Mouse (Mus musculus) forebrain, postnatal 0 days (tissue): Measurements from ENCODE around the gene Paqr7. TPM values are rescaled to one million over a fixed set of nuclear protein-coding genes. Genes with fewer than 3 reads are reported as not detected.

Experiments used
- ATAC-seq: fragments of 200-750 bp; cut with Nextera tagmentation; 2 replicates; pipeline ENCODE4 v1.8.0; 2017; ENCODE audit warnings: mild to moderate bottlenecking, moderate library complexity
- DNase-seq: peaks from one replicate; pipeline ENCODE4 v3.0.0-alpha.2; 2015
- H3K27ac ChIP-seq: fragments of 300-500 bp; sonication (generic); 2 replicates; pipeline ENCODE4 v1.5.1; 2014; ENCODE audit warnings: low read depth, mild to moderate bottlenecking, antibody characterized with exemption, low read length, moderate library complexity, mixed read lengths
- H3K27me3 ChIP-seq: fragments of 300-500 bp; sonication (generic); 2 replicates; pipeline ENCODE4 v1.6.1; 2014; ENCODE audit warnings: mild to moderate bottlenecking, low read length, mixed read lengths; ENCODE audit not compliant: insufficient read depth
- H3K36me3 ChIP-seq: fragments of 300-500 bp; sonication (generic); 2 replicates; pipeline ENCODE4 v1.6.1; 2014; ENCODE audit warnings: mild to moderate bottlenecking, moderate library complexity; ENCODE audit not compliant: insufficient read depth
- H3K4me1 ChIP-seq: fragments of 300-500 bp; sonication (generic); 2 replicates; pipeline ENCODE4 v1.6.1; 2014; ENCODE audit warnings: antibody characterized with exemption; ENCODE audit not compliant: insufficient read depth
- H3K4me2 ChIP-seq: fragments of 300-500 bp; sonication (generic); 2 replicates; pipeline ENCODE4 v1.6.1; 2014; ENCODE audit warnings: low read depth, mild to moderate bottlenecking, moderate library complexity
- H3K4me3 ChIP-seq: fragments of 300-500 bp; sonication (generic); 2 replicates; pipeline ENCODE4 v1.5.1; 2014; ENCODE audit warnings: low read depth, low read length, mixed read lengths
- H3K9ac ChIP-seq: fragments of 300-500 bp; sonication (generic); 2 replicates; pipeline ENCODE4 v1.6.1; 2014; ENCODE audit warnings: mild to moderate bottlenecking
- H3K9me3 ChIP-seq: fragments of 300-500 bp; sonication (generic); 2 replicates; pipeline ENCODE4 v1.6.1; 2016; ENCODE audit warnings: low read length
- CTCF ChIP-seq: sonication (generic); IDR thresholded peaks from 2 replicates; pipeline ENCODE4 v1.5.1; 2016; ENCODE audit warnings: antibody characterized with exemption, control low read depth, low read depth
- WGBS: fragments of 180-500 bp; shearing (Covaris S2); extraction: QIAGEN DNeasy Blood & Tissue Kit; methylation state at CpG from one replicate; pipeline ENCODE4 v1.1.7; 2014; 5-methylcytosine and 5-hydroxymethylcytosine counted together
- polyA plus RNA-seq: library from polyadenylated mRNA; unstranded; fragments of >200 nt; fragmentation: Nextera tagmentation; extraction: Ambion mirVana; gene quantifications from 2 replicates; pipeline ENCODE4 v1.2.1, GENCODE M21; 2015
- total RNA-seq: library from RNA; depleted of rRNA; stranded (reverse); fragments of >200 nt; gene quantifications from 2 replicates; pipeline ENCODE4 v1.2.3, GENCODE M21; 2014

Gene Paqr7
- total and polyA plus RNA-seq, 2 experiments from 2014 or later: 28.1 to 36.6 TPM

- Histone ChIP-seq H3K36me3 (peaks cover 30% of the 10 kb centered on the region), H3K9me3 (no peaks in the 10 kb centered on the region), H3K4me1 (peaks cover 10% of the 10 kb centered on the region), H3K9ac (peak overlapping the region; percentile 80), H3K27me3 (no peaks in the 10 kb centered on the region), H3K4me3 (peak overlapping the region; percentile 97), H3K27ac (peak overlapping the region; percentile 66; the same call in 1 of the 2 replicates), H3K4me2 (peak overlapping the region; percentile 99)
- under 1% methylated on average over 8 of the region's 8 CpGs for WGBS
- DNase-seq (no peak), ATAC-seq (peak; percentile 21)
- no peak for TF ChIP-seq CTCF
These were observed 39.3 kb downstream of the Paqr7 start for GRCm38 (mm10) chr4:134535787-134536151.

GRCm38 (mm10) chr4:134538997-134539580 lies 42.6 kb downstream of the Paqr7 start:
- Histone ChIP-seq H3K27ac (no peak overlapping the region), H3K36me3 (peaks cover 36% of the 10 kb centered on the region), H3K4me2 (no peak overlapping the region), H3K4me3 (no peak overlapping the region), H3K4me1 (peaks cover 6% of the 10 kb centered on the region), H3K9ac (no peak overlapping the region), H3K9me3 (no peaks in the 10 kb centered on the region), H3K27me3 (no peaks in the 10 kb centered on the region)
- TF ChIP-seq CTCF: no peak
- 57% methylated on average over 10 of the region's 10 CpGs for WGBS
- DNase-seq (no peak), ATAC-seq (no peak)

GRCm38 (mm10) chr4:134542726-134543125 lies 46.2 kb downstream of the Paqr7 start:
- H3K9me3 ChIP-seq: no peaks in the 10 kb centered on the region
- 93% methylated on average over 9 of the region's 9 CpGs for WGBS

GRCm38 (mm10) chr4:134543261-134543660 lies 46.8 kb downstream of the Paqr7 start:
- Histone ChIP-seq H3K9me3 (no peaks in the 10 kb centered on the region), H3K4me3 (no peak overlapping the region), H3K36me3 (peaks cover 73% of the 10 kb centered on the region), H3K4me2 (no peak overlapping the region), H3K9ac (no peak overlapping the region), H3K27me3 (no peaks in the 10 kb centered on the region), H3K27ac (no peak overlapping the region), H3K4me1 (no peaks in the 10 kb centered on the region)
- peak; percentile 86 for ATAC-seq
- peak; percentile 98 for TF ChIP-seq CTCF
- WGBS: 3% methylated on average over 5 of the region's 5 CpGs
- peak; percentile 93 for DNase-seq

More at GRCm38 (mm10) chr4:134542726-134543125, 46.2 kb downstream of the Paqr7 start:
- DNase-seq (no peak), ATAC-seq (no peak)
- H3K27ac ChIP-seq: no peak overlapping the region
- H3K4me1 ChIP-seq: no peaks in the 10 kb centered on the region
- no peak overlapping the region for H3K4me2 ChIP-seq
- H3K27me3 ChIP-seq: no peaks in the 10 kb centered on the region
- no peak for TF ChIP-seq CTCF
- H3K36me3 ChIP-seq: peaks cover 67% of the 10 kb centered on the region
- no peak overlapping the region for H3K4me3 ChIP-seq
- H3K9ac ChIP-seq: no peak overlapping the region

- Histone ChIP-seq H3K27ac (no peak overlapping the region), H3K36me3 (peaks cover 58% of the 10 kb centered on the region), H3K27me3 (no peaks in the 10 kb centered on the region), H3K4me3 (no peak overlapping the region), H3K4me1 (no peaks in the 10 kb centered on the region), H3K9me3 (no peaks in the 10 kb centered on the region), H3K4me2 (no peak overlapping the region), H3K9ac (no peak overlapping the region)
- TF ChIP-seq CTCF: no peak
- WGBS: 67% methylated on average over 9 of the region's 9 CpGs
- ATAC-seq (no peak), DNase-seq (no peak)
These were observed 50.6 kb downstream of the Paqr7 start for GRCm38 (mm10) chr4:134546814-134547705.

DNA sequence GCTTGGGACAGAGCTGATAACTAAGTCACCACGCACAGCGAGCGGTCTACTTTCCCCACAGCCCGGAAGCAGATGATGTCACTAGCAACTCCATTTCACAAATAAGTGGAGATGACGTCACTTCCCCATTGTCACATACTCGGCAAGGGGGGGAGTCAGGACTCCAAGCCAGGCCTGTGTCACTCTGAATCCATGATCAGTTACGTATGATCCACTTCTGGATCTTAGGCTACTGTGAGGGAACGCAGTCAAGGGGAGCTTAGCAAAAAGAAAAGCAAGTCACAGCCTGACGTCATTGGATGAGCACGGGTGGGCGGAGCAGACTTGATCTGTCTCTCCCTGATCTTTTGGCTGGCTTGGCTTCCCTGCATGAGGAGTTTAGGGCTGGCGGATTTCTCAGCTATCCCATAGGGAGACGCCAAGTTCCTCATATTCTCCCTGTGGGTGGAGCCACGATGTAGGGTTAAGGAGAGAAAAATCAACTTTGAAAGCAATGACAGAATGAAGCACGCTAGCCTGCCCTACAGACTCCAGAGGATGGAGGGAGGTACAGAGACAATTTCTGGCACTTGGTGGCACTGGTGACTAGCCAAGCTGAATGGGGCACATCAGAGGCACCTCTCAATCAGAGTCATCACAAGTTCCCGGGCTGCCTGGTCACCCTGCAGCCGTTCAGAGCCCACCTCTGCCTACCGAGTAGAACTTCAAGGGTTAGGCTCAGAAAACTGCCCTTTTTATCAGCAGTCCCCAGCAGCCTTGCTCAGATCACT lies 51.9 kb downstream of the Paqr7 start:
- H3K9ac ChIP-seq: no peak overlapping the region
- H3K36me3 ChIP-seq: peaks cover 46% of the 10 kb centered on the region
- no peak overlapping the region for H3K27ac ChIP-seq
- DNase-seq (no peak), ATAC-seq (0 out of 2 replicates have a peak, but pooled peaks have one; percentile 9)
- WGBS: 59% methylated on average over 18 of the region's 18 CpGs
- no peaks in the 10 kb centered on the region for H3K4me1 ChIP-seq
- H3K4me3 ChIP-seq: no peak overlapping the region
- H3K4me2 ChIP-seq: no peak overlapping the region
- 0 out of 2 replicates have a peak, but pooled peaks have one; percentile 30 for TF ChIP-seq CTCF
- no peaks in the 10 kb centered on the region for H3K27me3 ChIP-seq
- H3K9me3 ChIP-seq: no peaks in the 10 kb centered on the region
